Mouse (Mus musculus) small intestine, adult 2 months (tissue): ENCODE results near the gene Calcoco1.

Experiments used
- CTCF ChIP-seq: fragments of 200-500 bp; IDR thresholded peaks from 2 replicates; pipeline ENCODE4 v1.5.1; 2012; ENCODE audit warnings: low read depth, mild to moderate bottlenecking, control low read depth, inconsistent platforms, low read length, moderate library complexity, mixed read lengths; ENCODE audit not compliant: insufficient replicate concordance, insufficient read length; ENCODE audit errors: extremely low read depth
- POLR2A ChIP-seq: fragments of 200-500 bp; IDR thresholded peaks from 2 replicates; pipeline ENCODE4 v1.6.1; 2012; ENCODE audit warnings: low read depth, mild to moderate bottlenecking, control low read depth, inconsistent platforms, low read length, moderate library complexity

- TF ChIP-seq CTCF (no peak), POLR2A (no peak)
Observed at GRCm38 (mm10) chr15:102755053-102755452, 33.1 kb upstream of the Calcoco1 start.
